Mouse (Mus musculus): Measurements from ENCODE around the gene Hnrnpa2b1.

DNA sequence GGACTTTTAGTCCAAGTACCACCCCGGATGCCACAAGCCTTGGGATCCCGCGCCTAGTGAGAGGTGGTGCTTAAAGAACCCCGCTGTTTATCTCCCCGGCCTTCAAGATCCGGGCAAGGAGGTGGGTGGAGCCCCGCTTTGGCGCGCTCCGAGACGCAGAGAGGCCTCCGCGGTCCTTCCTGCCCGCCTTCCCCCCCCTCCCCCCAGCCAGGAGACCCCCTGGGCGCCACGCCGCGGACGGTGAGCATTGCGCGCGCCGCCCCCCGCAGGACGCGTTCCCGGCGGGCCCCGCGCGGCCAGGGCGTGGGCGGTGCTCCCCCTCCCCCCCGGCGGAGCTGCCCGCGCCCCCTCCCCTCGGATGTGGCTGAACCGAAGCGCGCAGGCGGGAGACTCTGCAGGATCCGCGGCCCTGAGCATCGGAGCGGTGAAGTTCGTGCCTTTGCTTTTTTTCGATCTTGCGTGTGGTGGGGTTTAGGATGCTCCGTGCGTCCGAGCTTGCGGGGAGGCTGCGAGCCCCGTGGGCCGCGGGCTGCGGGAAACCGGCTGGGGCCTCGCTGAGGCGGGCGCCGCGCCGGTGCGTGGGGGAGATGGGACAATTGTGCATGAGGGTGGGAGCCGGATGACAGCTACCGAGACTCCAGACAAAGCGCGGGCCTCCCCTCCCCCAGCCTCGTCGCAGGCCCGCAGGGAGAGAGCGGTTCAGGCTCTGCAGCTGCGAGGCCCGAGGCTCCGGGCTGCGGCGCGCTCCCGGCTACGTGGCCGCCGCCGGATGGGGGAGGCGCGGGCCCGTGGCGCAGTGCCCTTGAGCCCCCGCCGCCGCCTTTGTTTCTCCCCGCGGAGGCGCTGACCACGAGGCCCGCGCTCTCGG, 851 bp upstream of the Hnrnpa2b1 start, which contains the start of gene Cbx3:
- TF ChIP-seq USF1 (IDR thresholded peaks at IDR 0.05; ENCODE audit: low read depth), result no peak
- peak; percentile 57 for TF ChIP-seq POLR2A (IDR thresholded peaks at IDR 0.05; ENCODE audit: insufficient read length, low read depth)
- TF ChIP-seq E2F4 (IDR thresholded peaks at IDR 0.05; ENCODE audit: insufficient read depth), result no peak
- no peak for TF ChIP-seq TCF12 (IDR thresholded peaks at IDR 0.05; ENCODE audit: insufficient read depth, poor library complexity, severe bottlenecking)
- no peak for TF ChIP-seq REST (IDR thresholded peaks at IDR 0.05; ENCODE audit: insufficient read depth, insufficient read length)

Data from myocyte (in vitro differentiated cells).